Mouse (Mus musculus) midbrain, embryonic 14.5 days (tissue): Measurements from ENCODE around the gene Fgf9. TPM values are rescaled to one million over a fixed set of nuclear protein-coding genes. Genes with fewer than 3 reads are reported as not detected.

Experiments used
- ATAC-seq: fragments of 200-750 bp; cut with Nextera tagmentation; 2 replicates; pipeline ENCODE4 v1.8.0; 2017; ENCODE audit warnings: moderate number of reproducible peaks, moderate library complexity; ENCODE audit not compliant: low FRiP score, low TSS enrichment
- DNase-seq: peaks from one replicate; pipeline ENCODE4 v3.0.0-alpha.2; 2015
- H3K27ac ChIP-seq: fragments of 300-500 bp; sonication (generic); replicated peaks from 2 replicates; pipeline ENCODE4 v1.5.1; 2014; ENCODE audit warnings: mild to moderate bottlenecking, low read depth, low read length, moderate library complexity
- H3K27me3 ChIP-seq: fragments of 300-500 bp; sonication (generic); 2 replicates; pipeline ENCODE4 v1.6.1; 2014; ENCODE audit warnings: low read length, control low read depth, mixed read lengths; ENCODE audit not compliant: control insufficient read depth, insufficient read depth
- H3K36me3 ChIP-seq: fragments of 300-500 bp; sonication (generic); 2 replicates; pipeline ENCODE4 v1.6.1; 2014; ENCODE audit warnings: low read length, control low read depth; ENCODE audit not compliant: control insufficient read depth, insufficient read depth
- H3K4me1 ChIP-seq: fragments of 300-500 bp; sonication (generic); 2 replicates; pipeline ENCODE4 v1.6.1; 2014; ENCODE audit warnings: mild to moderate bottlenecking, antibody characterized with exemption, low read length, control low read depth; ENCODE audit not compliant: control insufficient read depth, insufficient read depth
- H3K4me2 ChIP-seq: fragments of 300-500 bp; sonication (generic); 2 replicates; pipeline ENCODE4 v1.6.1; 2014; ENCODE audit warnings: mild to moderate bottlenecking, low read length, moderate library complexity
- H3K4me3 ChIP-seq: fragments of 300-500 bp; sonication (generic); replicated peaks from 2 replicates; pipeline ENCODE4 v1.5.1; 2014; ENCODE audit warnings: low read depth, low read length
- H3K9ac ChIP-seq: fragments of 300-500 bp; sonication (generic); replicated peaks from 2 replicates; pipeline ENCODE4 v1.6.1; 2014; ENCODE audit warnings: mild to moderate bottlenecking, low read length, moderate library complexity
- H3K9me3 ChIP-seq: fragments of 300-500 bp; sonication (generic); 2 replicates; pipeline ENCODE4 v1.6.1; 2016; ENCODE audit warnings: low read length, control low read depth, mixed read lengths; ENCODE audit not compliant: control insufficient read depth
- WGBS: fragments of 180-500 bp; shearing (Covaris S2); extraction: QIAGEN DNeasy Blood & Tissue Kit; methylation state at CpG from one replicate; pipeline ENCODE4 v1.1.7; 2014; 5-methylcytosine and 5-hydroxymethylcytosine counted together
- polyA plus RNA-seq: library from polyadenylated mRNA; unstranded; fragments of >200 nt; fragmentation: Nextera tagmentation; extraction: Ambion mirVana; gene quantifications from 2 replicates; pipeline ENCODE4 v1.2.1, GENCODE M21; 2014

The Fgf9 gene
- polyA plus RNA-seq, 1 experiment from 2014 or later = 13.5 TPM

- Histone ChIP-seq H3K9me3 (no peaks in the 10 kb centered on the region), H3K4me2 (peak overlapping the region; percentile 98), H3K36me3 (no peaks in the 10 kb centered on the region), H3K4me3 (peak overlapping the region; percentile 66), H3K27ac (peak overlapping the region; percentile 88), H3K4me1 (peaks cover 20% of the 10 kb centered on the region), H3K27me3 (peaks cover 42% of the 10 kb centered on the region), H3K9ac (peak overlapping the region; percentile 75)
- ATAC-seq (no peak), DNase-seq (no peak)
- 6% methylated on average over 14 of the region's 14 CpGs for WGBS
These were observed 6.4 kb downstream of the Fgf9 start for GRCm38 (mm10) chr14:58076726-58077255.

GRCm38 (mm10) chr14:58079471-58079870 lies 9.1 kb downstream of the Fgf9 start:
- 90% methylated on average over 2 of the region's 2 CpGs for WGBS
- no peaks in the 10 kb centered on the region for H3K36me3 ChIP-seq
- H3K27me3 ChIP-seq = peaks cover 24% of the 10 kb centered on the region; the same call in 1 of the 2 replicates
- H3K9me3 ChIP-seq = no peaks in the 10 kb centered on the region
- H3K4me1 ChIP-seq = peaks cover 6% of the 10 kb centered on the region; the same call in 1 of the 2 replicates
- no peak for DNase-seq
- H3K4me3 ChIP-seq = no peak overlapping the region
- ATAC-seq = no peak
- H3K4me2 ChIP-seq = no peak overlapping the region
- H3K27ac ChIP-seq = no peak overlapping the region
- no peak overlapping the region for H3K9ac ChIP-seq

- WGBS = 83% methylated on average over 1 of the region's 1 CpGs
- no peak for ATAC-seq
- Histone ChIP-seq H3K4me3 (no peak overlapping the region), H3K4me1 (0 out of 2 replicates have a peak, but pooled peaks cover under 1% of the 10 kb centered on the region), H3K4me2 (no peak overlapping the region), H3K9me3 (no peaks in the 10 kb centered on the region), H3K36me3 (0 out of 2 replicates have a peak, but pooled peaks cover 4% of the 10 kb centered on the region), H3K9ac (no peak overlapping the region), H3K27me3 (peaks cover 19% of the 10 kb centered on the region; the same call in 1 of the 2 replicates), H3K27ac (no peak overlapping the region)
- DNase-seq = no peak
These were observed 11.6 kb downstream of the Fgf9 start for GRCm38 (mm10) chr14:58081955-58082354.

GRCm38 (mm10) chr14:58084240-58084639 lies 13.9 kb downstream of the Fgf9 start:
- H3K4me1 ChIP-seq = no peaks in the 10 kb centered on the region; the same call in 1 of the 2 replicates
- ATAC-seq (no peak), DNase-seq (no peak)
- no peak overlapping the region for H3K27ac ChIP-seq
- H3K27me3 ChIP-seq = 0 out of 2 replicates have a peak, but pooled peaks cover 2% of the 10 kb centered on the region
- H3K4me2 ChIP-seq = no peak overlapping the region
- WGBS = 95% methylated on average over 3 of the region's 3 CpGs
- H3K36me3 ChIP-seq = 0 out of 2 replicates have a peak, but pooled peaks cover 4% of the 10 kb centered on the region
- no peak overlapping the region for H3K9ac ChIP-seq
- H3K4me3 ChIP-seq = no peak overlapping the region
- H3K9me3 ChIP-seq = no peaks in the 10 kb centered on the region

- Histone ChIP-seq H3K9ac (no peak overlapping the region), H3K27ac (no peak overlapping the region), H3K4me3 (no peak overlapping the region), H3K27me3 (0 out of 2 replicates have a peak, but pooled peaks cover 2% of the 10 kb centered on the region), H3K9me3 (no peaks in the 10 kb centered on the region), H3K4me2 (no peak overlapping the region), H3K4me1 (no peaks in the 10 kb centered on the region; the same call in 1 of the 2 replicates), H3K36me3 (0 out of 2 replicates have a peak, but pooled peaks cover 4% of the 10 kb centered on the region)
- ATAC-seq (no peak), DNase-seq (no peak)
- WGBS = 48% methylated on average over 4 of the region's 4 CpGs
These were observed 17.0 kb downstream of the Fgf9 start for GRCm38 (mm10) chr14:58087326-58087725.

GRCm38 (mm10) chr14:58089486-58089885 lies 19.1 kb downstream of the Fgf9 start:
- Histone ChIP-seq H3K27ac (no peak overlapping the region), H3K36me3 (0 out of 2 replicates have a peak, but pooled peaks cover 4% of the 10 kb centered on the region), H3K9ac (no peak overlapping the region), H3K9me3 (no peaks in the 10 kb centered on the region), H3K4me3 (no peak overlapping the region), H3K27me3 (0 out of 2 replicates have a peak, but pooled peaks cover 2% of the 10 kb centered on the region), H3K4me2 (no peak overlapping the region), H3K4me1 (no peaks in the 10 kb centered on the region; the same call in 1 of the 2 replicates)
- ATAC-seq (no peak), DNase-seq (no peak)
- 87% methylated on average over 5 of the region's 5 CpGs for WGBS

GRCm38 (mm10) chr14:58091321-58091720 lies 21.0 kb downstream of the Fgf9 start:
- Histone ChIP-seq H3K4me2 (no peak overlapping the region), H3K4me1 (no peaks in the 10 kb centered on the region; the same call in 1 of the 2 replicates), H3K27me3 (no peaks in the 10 kb centered on the region), H3K27ac (no peak overlapping the region), H3K9me3 (no peaks in the 10 kb centered on the region), H3K9ac (no peak overlapping the region), H3K4me3 (no peak overlapping the region), H3K36me3 (no peaks in the 10 kb centered on the region)
- no peak for ATAC-seq
- WGBS = 74% methylated on average over 10 of the region's 10 CpGs
- no peak for DNase-seq

GRCm38 (mm10) chr14:58099599-58099998 lies 29.3 kb downstream of the Fgf9 start:
- no peak for DNase-seq
- H3K4me3 ChIP-seq = no peak overlapping the region
- H3K27ac ChIP-seq = no peak overlapping the region
- no peaks in the 10 kb centered on the region for H3K9me3 ChIP-seq
- no peaks in the 10 kb centered on the region for H3K36me3 ChIP-seq
- no peaks in the 10 kb centered on the region for H3K4me1 ChIP-seq
- WGBS = 93% methylated on average over 8 of the region's 8 CpGs
- ATAC-seq = no peak
- H3K27me3 ChIP-seq = no peaks in the 10 kb centered on the region
- no peak overlapping the region for H3K9ac ChIP-seq
- no peak overlapping the region for H3K4me2 ChIP-seq

- ATAC-seq (no peak), DNase-seq (peak; percentile 30)
- 9% methylated on average over 6 of the region's 6 CpGs for WGBS
These were observed 31.0 kb downstream of the Fgf9 start for GRCm38 (mm10) chr14:58101298-58101697.

More at GRCm38 (mm10) chr14:58101298-58101697, 31.0 kb downstream of the Fgf9 start:
- H3K4me2 ChIP-seq = no peak overlapping the region
- no peak overlapping the region for H3K9ac ChIP-seq
- H3K27ac ChIP-seq = no peak overlapping the region
- H3K4me1 ChIP-seq = no peaks in the 10 kb centered on the region
- H3K9me3 ChIP-seq = no peaks in the 10 kb centered on the region
- H3K27me3 ChIP-seq = no peaks in the 10 kb centered on the region
- H3K4me3 ChIP-seq = no peak overlapping the region
- no peaks in the 10 kb centered on the region for H3K36me3 ChIP-seq
